Comparison of ENCODE assay signal across 16 mouse cellular contexts in genomic region chr4:100595771-100596170, GRCm38 (mm10).
"Had no signal": no experiment of that assay in that cellular context is flagged by ENCODE, and none has a peak within 500 bp of the region (broad histone marks: within the 10 kb centered on the region; RNA-seq: fewer than 3 reads in every experiment).

No protein-coding gene starts in this region.

- H3K4me3 ChIP-seq: midbrain, embryonic 10.5 days; midbrain, embryonic 12.5 days; myocyte; neural tube, embryonic 13.5 days; neural tube, embryonic 15.5 days had no signal

- H3K36me3 ChIP-seq: midbrain, embryonic 10.5 days; midbrain, embryonic 12.5 days; neural tube, embryonic 13.5 days; neural tube, embryonic 15.5 days had no signal

- H3K9ac ChIP-seq: lung, embryonic 14.5 days; midbrain, embryonic 12.5 days; neural tube, embryonic 13.5 days; neural tube, embryonic 15.5 days had no signal

- H3K4me1 ChIP-seq: neural tube, embryonic 15.5 days had no signal

- H3K9me3 ChIP-seq: midbrain, embryonic 10.5 days; midbrain, embryonic 12.5 days; neural tube, embryonic 13.5 days had no signal

- H3K27ac ChIP-seq: midbrain, embryonic 10.5 days; midbrain, embryonic 12.5 days; neural tube, embryonic 13.5 days; neural tube, embryonic 15.5 days had no signal

- H3K4me2 ChIP-seq: lung, embryonic 14.5 days; midbrain, embryonic 12.5 days; neural tube, embryonic 13.5 days; neural tube, embryonic 15.5 days had no signal

- H3K27me3 ChIP-seq: midbrain, embryonic 12.5 days; neural tube, embryonic 13.5 days; neural tube, embryonic 15.5 days had no signal

- DNase-seq: lung, embryonic 14.5 days; lung, postnatal 10 days; lung, postnatal 4 days; midbrain, embryonic 14.5 days; right cerebral cortex, adult 18-20 months; right cerebral cortex, postnatal 25 days; right cerebral cortex, postnatal 4 days; spleen, adult 18-20 months; thymus, adult 18-20 months; thymus, postnatal 14 days; thymus, postnatal 36 days had no signal
